Mouse (Mus musculus) E14TG2a.4 (cell line): Measurements from ENCODE around the gene Nr3c2.

ENCODE experiments used
- CTCF ChIP-seq: conservative IDR thresholded peaks from 2 replicates; pipeline ENCODE4 v1.5.1; 2014; ENCODE audit warnings: low read length
- NANOG ChIP-seq: IDR thresholded peaks from 2 replicates; pipeline ENCODE4 v1.6.1; 2014; ENCODE audit warnings: borderline replicate concordance, low read length, mixed read lengths
- POU5F1 ChIP-seq: IDR thresholded peaks from 2 replicates; pipeline ENCODE4 v1.6.1; 2014; ENCODE audit warnings: low read length, borderline replicate concordance

GRCm38 (mm10) chr8:77056853-77057252, 157.6 kb downstream of the Nr3c2 start:
- TF ChIP-seq CTCF, result no peak
- TF ChIP-seq POU5F1, result no peak
- no peak for TF ChIP-seq NANOG
